Mouse (Mus musculus) hindbrain, embryonic 10.5 days (tissue): ENCODE results near the gene Lenep. TPM values are rescaled to one million over a fixed set of nuclear protein-coding genes. Genes with fewer than 3 reads are reported as not detected.

Source experiments
- DNase-seq: peaks from one replicate; pipeline ENCODE4 v3.0.0-alpha.2; 2017; ENCODE audit warnings: low spot score
- H3K27ac ChIP-seq: fragments of 300-500 bp; sonication (generic); 2 replicates; pipeline ENCODE4 v1.5.1; 2016; ENCODE audit warnings: mild to moderate bottlenecking, moderate library complexity
- H3K27me3 ChIP-seq: fragments of 300-500 bp; sonication (generic); 2 replicates; pipeline ENCODE4 v1.6.1; 2016; ENCODE audit warnings: mild to moderate bottlenecking; ENCODE audit not compliant: poor library complexity, insufficient read depth, severe bottlenecking
- H3K36me3 ChIP-seq: fragments of 300-500 bp; sonication (generic); 2 replicates; pipeline ENCODE4 v1.6.1; 2016; ENCODE audit warnings: mild to moderate bottlenecking, moderate library complexity
- H3K4me1 ChIP-seq: fragments of 300-500 bp; sonication (generic); replicated peaks from 2 replicates; pipeline ENCODE4 v1.6.1; 2016; ENCODE audit warnings: mild to moderate bottlenecking
- H3K4me3 ChIP-seq: fragments of 300-500 bp; sonication (generic); 2 replicates; pipeline ENCODE4 v1.5.1; 2016; ENCODE audit warnings: mild to moderate bottlenecking, moderate library complexity
- H3K9me3 ChIP-seq: fragments of 300-500 bp; sonication (generic); 2 replicates; pipeline ENCODE4 v1.6.1; 2016; ENCODE audit warnings: mild to moderate bottlenecking, moderate library complexity
- WGBS: fragments of 180-500 bp; shearing (Covaris S2); methylation state at CpG from one replicate; pipeline ENCODE4 v1.1.7; 2016; 5-methylcytosine and 5-hydroxymethylcytosine counted together
- polyA plus RNA-seq: library from polyadenylated mRNA; unstranded; fragments of >200 nt; fragmentation: Nextera tagmentation; extraction: Ambion mirVana; gene quantifications from 2 replicates; pipeline ENCODE4 v1.2.1, GENCODE M21; 2016

Lenep gene
- polyA plus RNA-seq, 1 experiment from 2014 or later = 1.7 TPM

- peak overlapping the region; percentile 96 for H3K27ac ChIP-seq
- WGBS = 37% methylated on average over 2 of the region's 2 CpGs
- no peak for DNase-seq
These were observed 14.5 kb upstream of the Lenep start for GRCm38 (mm10) chr3:89417131-89417530.

DNA sequence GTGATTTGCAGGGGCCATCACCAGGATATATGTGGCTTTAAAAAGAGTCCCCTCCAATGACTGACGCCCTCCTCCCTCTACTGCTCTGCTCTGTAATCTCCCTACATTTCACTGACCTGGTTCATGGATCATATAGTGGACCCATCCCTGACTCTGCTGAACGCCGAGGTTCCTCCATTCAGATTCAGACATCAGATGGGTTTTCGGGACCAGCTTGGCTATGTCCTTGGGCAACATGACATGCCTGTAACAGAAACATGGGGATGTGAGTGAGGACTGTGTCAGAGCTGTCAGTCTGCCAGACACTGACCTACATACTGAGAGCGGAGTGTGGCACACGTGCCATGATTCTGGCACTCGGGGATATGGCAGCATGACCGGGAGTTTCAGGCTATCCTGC lies 13.6 kb upstream of the Lenep start:
- H3K36me3 ChIP-seq = peaks cover 38% of the 10 kb centered on the region
- WGBS = 96% methylated on average over 8 of the region's 8 CpGs
- H3K9me3 ChIP-seq = no peaks in the 10 kb centered on the region
- DNase-seq = no peak
- no peaks in the 10 kb centered on the region for H3K27me3 ChIP-seq
- no peak overlapping the region for H3K27ac ChIP-seq
- H3K4me3 ChIP-seq = peak overlapping the region; percentile 70; the same call in 1 of the 2 replicates
- peaks cover 38% of the 10 kb centered on the region for H3K4me1 ChIP-seq

More at GRCm38 (mm10) chr3:89417131-89417530, 14.5 kb upstream of the Lenep start:
- H3K9me3 ChIP-seq = no peaks in the 10 kb centered on the region
- H3K4me3 ChIP-seq = peak overlapping the region; percentile 70
- no peaks in the 10 kb centered on the region for H3K27me3 ChIP-seq
- peaks cover 38% of the 10 kb centered on the region for H3K36me3 ChIP-seq
- H3K4me1 ChIP-seq = peaks cover 42% of the 10 kb centered on the region

GRCm38 (mm10) chr3:89411490-89412393 lies 9.1 kb upstream of the Lenep start, which contains the start of gene Flad1:
Gene Flad1 (minus strand): TSS chr3:89411870.
- peak; percentile 97 for DNase-seq
- peak within 1 kb of the TSS; percentile 66 for H3K4me3 ChIP-seq
- H3K9me3 ChIP-seq = no peaks in the 10 kb centered on the region
- H3K27me3 ChIP-seq = no peaks in the 10 kb centered on the region
- H3K27ac ChIP-seq = peak within 1 kb of the TSS; percentile 83
- H3K4me1 ChIP-seq = peaks cover 28% of the 10 kb centered on the region
- WGBS = 6% methylated on average over 28 of the region's 28 CpGs
- peaks cover 63% of the 10 kb centered on the region for H3K36me3 ChIP-seq

DNA sequence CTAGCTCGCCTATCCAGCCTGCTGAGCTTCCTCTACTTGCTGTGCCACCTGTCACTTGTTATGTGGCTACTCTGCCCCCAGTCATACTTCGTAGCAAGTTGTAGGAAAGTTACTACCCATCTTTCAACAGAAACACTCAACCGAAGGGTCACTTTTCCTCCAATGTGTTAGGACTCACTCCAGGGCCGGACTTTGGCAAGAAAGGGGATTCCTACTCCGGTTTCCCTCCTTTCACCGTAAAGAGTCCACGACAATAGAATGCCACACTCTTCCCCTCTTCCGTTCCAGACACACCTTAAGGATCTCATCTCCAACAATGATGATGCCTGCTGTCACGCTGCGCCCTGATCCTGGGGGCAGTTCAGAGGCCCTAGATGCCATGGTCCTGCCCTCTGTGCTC lies 8.3 kb upstream of the Lenep start:
- peak overlapping the region; percentile 83 for H3K27ac ChIP-seq
- no peaks in the 10 kb centered on the region for H3K27me3 ChIP-seq
- H3K4me3 ChIP-seq = peak overlapping the region; percentile 66
- H3K9me3 ChIP-seq = no peaks in the 10 kb centered on the region
- no peak for DNase-seq
- WGBS = 81% methylated on average over 10 of the region's 10 CpGs
- peaks cover 21% of the 10 kb centered on the region for H3K4me1 ChIP-seq
- H3K36me3 ChIP-seq = peaks cover 57% of the 10 kb centered on the region

DNA sequence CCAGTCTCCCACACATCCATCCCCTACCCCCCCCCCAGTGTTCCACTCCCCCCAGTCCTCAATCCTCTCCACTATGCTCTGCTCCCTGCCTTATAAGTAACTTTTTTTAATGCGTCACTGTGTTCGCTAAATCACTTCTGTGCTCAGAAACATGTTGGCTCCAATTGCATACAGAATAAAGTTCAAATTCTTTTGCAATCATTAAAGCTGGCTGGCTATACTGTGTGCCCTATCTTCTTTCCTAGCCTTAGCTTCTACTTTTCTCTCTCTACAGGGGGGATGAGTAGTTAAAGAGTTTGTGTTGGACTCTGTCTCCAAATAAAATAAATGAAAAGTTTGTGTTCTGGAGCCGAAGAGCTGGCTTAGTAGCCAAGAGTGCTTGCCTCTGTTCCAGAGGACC lies 7.1 kb upstream of the Lenep start:
- WGBS = 90% methylated on average over 3 of the region's 3 CpGs
- no peak overlapping the region for H3K4me3 ChIP-seq
- no peak overlapping the region for H3K27ac ChIP-seq
- no peaks in the 10 kb centered on the region for H3K9me3 ChIP-seq
- H3K27me3 ChIP-seq = no peaks in the 10 kb centered on the region
- peaks cover 57% of the 10 kb centered on the region for H3K36me3 ChIP-seq
- no peak for DNase-seq
- peaks cover 21% of the 10 kb centered on the region for H3K4me1 ChIP-seq

DNA sequence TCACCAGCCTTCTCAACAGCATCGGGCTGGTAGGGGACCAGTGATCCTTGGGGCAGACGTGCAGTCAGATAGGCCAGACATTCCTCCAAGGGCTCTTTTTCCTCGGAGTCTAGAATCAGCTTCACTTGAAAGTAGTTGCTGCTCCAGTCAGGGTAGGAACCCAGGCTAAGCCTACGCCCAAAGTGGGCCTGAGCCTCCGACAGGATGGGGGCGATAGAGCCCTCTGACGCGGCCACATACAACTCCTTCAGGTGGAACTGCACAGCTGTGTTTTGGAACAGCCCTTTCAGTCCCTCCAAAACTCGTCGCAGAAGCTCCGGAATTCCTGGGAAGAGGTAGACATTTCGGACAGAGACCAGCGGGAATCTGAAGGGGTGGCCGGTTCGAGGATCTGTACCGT lies 5.9 kb upstream of the Lenep start:
- Histone ChIP-seq H3K27ac (no peak overlapping the region), H3K9me3 (no peaks in the 10 kb centered on the region), H3K27me3 (no peaks in the 10 kb centered on the region), H3K4me1 (peaks cover 21% of the 10 kb centered on the region), H3K36me3 (peaks cover 55% of the 10 kb centered on the region), H3K4me3 (no peak overlapping the region)
- no peak for DNase-seq
- WGBS = 58% methylated on average over 16 of the region's 16 CpGs

DNA sequence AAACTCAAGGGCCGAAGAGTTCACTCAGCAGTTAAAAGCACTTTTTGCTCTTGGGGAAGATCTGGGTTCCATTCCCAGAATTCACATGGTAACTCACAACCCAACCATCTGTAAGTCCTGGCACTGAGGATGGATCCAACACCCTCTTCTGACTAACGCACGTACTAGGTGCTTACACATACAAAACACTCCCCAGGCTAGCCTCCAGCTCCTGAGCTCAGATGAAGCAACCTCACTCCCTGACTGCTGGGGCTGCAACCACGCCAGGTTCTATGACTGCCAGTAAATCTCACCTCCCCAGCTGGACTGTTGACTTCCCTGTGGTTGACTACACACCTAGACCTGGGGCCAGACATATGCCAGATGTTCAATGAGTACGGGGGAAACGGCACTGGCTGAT lies 4.3 kb upstream of the Lenep start:
- peaks cover 17% of the 10 kb centered on the region for H3K4me1 ChIP-seq
- DNase-seq = no peak
- H3K4me3 ChIP-seq = no peak overlapping the region
- H3K9me3 ChIP-seq = no peaks in the 10 kb centered on the region
- H3K27me3 ChIP-seq = no peaks in the 10 kb centered on the region
- H3K27ac ChIP-seq = no peak overlapping the region
- WGBS = 92% methylated on average over 6 of the region's 6 CpGs
- peaks cover 63% of the 10 kb centered on the region for H3K36me3 ChIP-seq

- H3K9me3 ChIP-seq = no peaks in the 10 kb centered on the region
- peaks cover 6% of the 10 kb centered on the region for H3K4me1 ChIP-seq
- no peak overlapping the region for H3K4me3 ChIP-seq
- 91% methylated on average over 7 of the region's 7 CpGs for WGBS
- H3K27ac ChIP-seq = no peak overlapping the region
- no peaks in the 10 kb centered on the region for H3K27me3 ChIP-seq
- H3K36me3 ChIP-seq = peaks cover 56% of the 10 kb centered on the region
- no peak for DNase-seq
These were observed 1.3 kb downstream of the Lenep start for GRCm38 (mm10) chr3:89401329-89401728.

GRCm38 (mm10) chr3:89396654-89397005 lies 6.0 kb downstream of the Lenep start:
- WGBS = 2% methylated on average over 4 of the region's 4 CpGs
- no peak for DNase-seq
- Histone ChIP-seq H3K4me3 (peak overlapping the region; percentile 77), H3K27ac (peak overlapping the region; percentile 82), H3K27me3 (peaks cover 25% of the 10 kb centered on the region), H3K4me1 (peaks cover 53% of the 10 kb centered on the region), H3K36me3 (peaks cover 16% of the 10 kb centered on the region; the same call in 1 of the 2 replicates), H3K9me3 (no peaks in the 10 kb centered on the region)

GRCm38 (mm10) chr3:89395806-89396653 lies 6.6 kb downstream of the Lenep start:
- Histone ChIP-seq H3K27me3 (peaks cover 30% of the 10 kb centered on the region), H3K9me3 (no peaks in the 10 kb centered on the region), H3K4me3 (peak overlapping the region; percentile 77), H3K36me3 (peaks cover 10% of the 10 kb centered on the region; the same call in 1 of the 2 replicates), H3K4me1 (peaks cover 59% of the 10 kb centered on the region), H3K27ac (peak overlapping the region; percentile 82)
- WGBS = under 1% methylated on average over 44 of the region's 44 CpGs
- peak; percentile 78 for DNase-seq

DNA sequence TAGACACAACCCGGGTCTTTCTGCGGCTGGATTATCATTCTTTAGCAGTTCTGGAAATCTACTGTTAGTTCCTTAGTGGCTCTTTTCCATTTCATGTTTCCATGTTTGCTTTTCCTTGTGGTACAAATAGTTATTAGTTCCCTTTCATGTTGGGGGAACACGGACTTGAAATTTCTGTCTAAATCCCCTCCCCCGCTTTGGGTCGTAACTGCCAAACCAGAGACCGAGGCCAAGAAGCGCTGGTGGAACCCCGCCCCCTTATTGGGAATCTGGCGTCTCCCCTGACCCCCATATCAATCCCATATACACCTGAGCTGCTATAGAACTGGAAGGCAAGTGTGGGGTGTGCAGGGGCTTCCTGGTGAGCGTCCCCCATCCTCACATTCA lies 7.2 kb downstream of the Lenep start:
- H3K4me1 ChIP-seq = peaks cover 66% of the 10 kb centered on the region
- 2% methylated on average over 10 of the region's 10 CpGs for WGBS
- peak overlapping the region; percentile 77 for H3K4me3 ChIP-seq
- H3K36me3 ChIP-seq = 0 out of 2 replicates have a peak, but pooled peaks cover 7% of the 10 kb centered on the region
- peak overlapping the region; percentile 90 for H3K27ac ChIP-seq
- no peak for DNase-seq
- peaks cover 36% of the 10 kb centered on the region for H3K27me3 ChIP-seq
- no peaks in the 10 kb centered on the region for H3K9me3 ChIP-seq

GRCm38 (mm10) chr3:89394894-89395256 lies 7.7 kb downstream of the Lenep start:
- Histone ChIP-seq H3K9me3 (no peaks in the 10 kb centered on the region), H3K27me3 (peaks cover 41% of the 10 kb centered on the region), H3K27ac (peak overlapping the region; percentile 90), H3K4me1 (peaks cover 71% of the 10 kb centered on the region), H3K4me3 (peak overlapping the region; percentile 77), H3K36me3 (0 out of 2 replicates have a peak, but pooled peaks cover 3% of the 10 kb centered on the region)
- under 1% methylated on average over 12 of the region's 12 CpGs for WGBS
- DNase-seq = peak; percentile 90
